Mouse (Mus musculus) kidney, postnatal 14 days (tissue): ENCODE data around the gene Dusp22.

Source experiments
- DNase-seq: peaks from one replicate; pipeline ENCODE4 v3.0.0; 2022; ENCODE audit warnings: mixed read lengths

The Dusp22 gene

DNA sequence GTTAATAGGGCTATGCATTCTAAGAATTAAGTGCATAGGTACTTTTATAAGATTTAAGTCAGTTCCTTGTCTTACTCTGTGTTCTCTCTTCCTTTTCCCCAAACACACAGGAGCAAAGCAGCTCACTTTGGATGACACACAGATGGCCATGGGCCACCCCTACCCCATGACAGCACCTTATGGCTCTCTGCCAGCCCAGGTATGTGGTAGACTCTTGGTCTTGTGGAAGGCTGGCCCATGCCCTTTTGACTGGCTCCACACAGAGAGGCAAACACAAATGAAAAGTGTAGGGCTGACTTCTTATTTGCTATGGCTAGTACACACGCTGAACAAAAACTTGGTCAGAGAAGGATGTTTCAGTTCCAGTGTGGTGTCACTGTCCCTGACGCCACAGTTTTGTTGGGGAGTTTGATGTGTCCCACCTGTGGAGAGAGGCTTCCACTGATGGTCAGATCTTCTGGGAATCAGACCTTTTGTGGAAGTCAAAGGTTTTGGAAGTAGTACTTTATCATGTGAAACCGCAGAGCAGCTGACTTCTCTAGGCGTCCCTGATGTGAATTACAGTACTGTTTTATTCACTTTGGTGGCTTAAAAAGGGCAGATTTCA is 92.9 kb downstream of the Dusp22 start:
- no peak for DNase-seq

DNA sequence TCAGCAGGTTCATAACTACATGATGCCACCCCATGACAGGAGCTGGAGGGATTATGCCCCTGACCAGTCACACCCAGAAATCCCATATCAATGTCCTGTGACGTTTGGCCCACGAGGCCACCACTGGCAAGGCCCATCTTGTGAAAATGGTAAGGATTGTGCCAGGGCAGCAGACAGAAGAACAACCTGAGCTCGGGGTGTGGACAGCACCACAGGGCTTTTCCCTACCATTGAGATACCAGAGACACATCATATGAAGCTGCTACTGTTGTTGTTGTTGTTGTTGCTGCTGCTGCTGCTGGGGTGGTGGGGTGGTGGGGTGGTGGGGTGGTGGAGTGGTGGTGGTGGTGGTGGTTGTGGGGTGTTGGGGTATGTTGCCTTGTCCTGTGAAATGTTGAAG is 93.6 kb downstream of the Dusp22 start:
- no peak for DNase-seq

DNA sequence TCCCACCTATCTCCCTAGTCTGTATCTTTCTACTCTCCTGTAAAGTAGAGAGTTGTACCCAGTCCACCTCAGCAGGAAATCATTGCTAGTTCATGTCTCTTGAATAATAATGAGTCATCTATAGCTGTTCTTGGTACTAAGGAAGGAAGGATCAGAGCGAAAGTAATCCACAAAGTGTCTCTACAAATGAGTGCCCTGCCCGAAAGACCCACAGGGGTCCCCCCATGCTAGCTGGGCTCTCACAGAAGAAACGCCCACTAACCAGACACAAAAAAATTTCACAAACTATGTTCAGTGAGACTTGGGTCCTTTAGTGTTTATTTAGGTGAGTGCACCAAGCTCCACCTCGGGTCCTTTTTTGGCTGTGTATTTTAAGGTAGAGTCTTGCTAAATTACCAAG is 94.3 kb downstream of the Dusp22 start:
- no peak for DNase-seq

DNA sequence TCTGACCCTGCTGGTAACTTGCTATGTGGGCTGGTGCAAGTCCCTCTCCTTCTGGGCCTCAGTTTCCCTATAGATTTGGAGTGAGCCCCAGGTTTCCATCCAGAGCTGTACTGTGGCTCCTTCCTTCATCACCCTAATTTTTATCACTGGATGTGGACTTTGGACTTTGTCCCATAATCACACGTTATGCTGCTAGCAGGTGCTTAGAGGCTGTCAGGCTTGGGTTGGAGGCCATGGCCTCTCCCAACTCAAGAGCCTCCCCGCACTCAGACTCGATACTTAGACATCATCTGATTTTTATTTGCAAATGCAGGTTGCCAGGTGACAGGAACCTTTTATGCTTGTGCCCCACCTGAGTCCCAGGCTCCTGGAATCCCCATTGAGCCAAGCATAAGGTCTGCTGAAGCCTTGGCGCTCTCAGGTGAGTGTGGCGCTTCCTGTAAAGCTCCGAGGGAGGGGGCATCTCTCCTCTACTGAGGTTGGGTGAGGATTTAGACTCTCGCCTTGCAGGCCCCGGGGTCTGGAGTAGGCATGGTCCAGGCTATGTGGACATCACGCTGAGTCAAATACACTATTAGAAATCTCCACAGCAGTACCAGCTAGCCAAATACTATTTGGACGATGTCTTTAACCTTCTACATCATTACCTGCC is 95.2 kb downstream of the Dusp22 start:
- DNase-seq, result no peak

DNA sequence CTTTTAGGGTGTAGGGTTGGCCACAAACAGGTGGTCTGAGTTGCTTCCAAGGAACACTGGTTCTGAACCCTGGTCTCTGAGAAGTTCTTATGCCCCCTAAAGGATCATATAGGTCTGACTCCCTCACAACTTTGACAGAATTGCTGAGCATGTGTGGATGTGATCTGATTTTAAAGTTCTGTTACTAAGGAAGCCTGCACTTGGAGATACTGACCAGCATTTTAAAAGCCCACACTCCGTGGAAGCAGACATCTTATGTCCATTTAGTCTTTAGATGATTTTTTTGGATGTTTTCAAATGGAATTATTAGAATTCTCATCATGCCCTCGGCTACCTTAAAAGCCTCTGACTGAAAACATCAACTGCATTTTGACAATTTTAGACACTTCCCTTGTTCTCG is 95.8 kb downstream of the Dusp22 start:
- DNase-seq, result no peak

DNA sequence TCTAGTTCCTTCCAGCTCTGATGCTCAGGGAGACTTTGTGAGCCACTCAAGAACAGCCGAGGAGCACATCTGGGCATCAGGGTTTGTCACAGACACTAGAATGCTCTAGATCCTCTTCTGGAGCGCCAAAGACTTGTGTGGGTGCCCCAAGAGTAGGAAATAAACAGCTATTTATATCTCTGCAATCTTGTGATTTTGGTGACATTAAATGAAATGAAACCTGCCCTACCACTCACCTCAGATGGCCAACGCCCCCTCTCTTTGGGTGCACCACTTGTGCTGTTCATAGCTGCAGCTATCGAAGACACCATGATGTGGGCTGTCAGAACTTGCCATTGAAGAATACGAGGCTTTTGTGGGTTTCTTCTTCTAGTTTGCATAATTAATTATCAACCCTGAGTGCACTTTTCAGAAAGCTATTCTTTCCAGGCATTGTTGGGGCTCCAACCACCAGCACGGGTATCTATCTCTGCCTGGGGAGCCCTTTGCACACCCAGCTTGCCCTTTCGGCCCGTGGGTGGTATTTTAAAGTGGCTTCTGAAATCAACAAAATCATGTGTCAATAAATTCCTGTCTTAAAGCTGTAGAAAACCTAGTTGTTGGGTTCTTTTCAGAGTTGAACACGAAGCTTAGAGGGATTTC is 96.3 kb downstream of the Dusp22 start:
- DNase-seq, result no peak

DNA sequence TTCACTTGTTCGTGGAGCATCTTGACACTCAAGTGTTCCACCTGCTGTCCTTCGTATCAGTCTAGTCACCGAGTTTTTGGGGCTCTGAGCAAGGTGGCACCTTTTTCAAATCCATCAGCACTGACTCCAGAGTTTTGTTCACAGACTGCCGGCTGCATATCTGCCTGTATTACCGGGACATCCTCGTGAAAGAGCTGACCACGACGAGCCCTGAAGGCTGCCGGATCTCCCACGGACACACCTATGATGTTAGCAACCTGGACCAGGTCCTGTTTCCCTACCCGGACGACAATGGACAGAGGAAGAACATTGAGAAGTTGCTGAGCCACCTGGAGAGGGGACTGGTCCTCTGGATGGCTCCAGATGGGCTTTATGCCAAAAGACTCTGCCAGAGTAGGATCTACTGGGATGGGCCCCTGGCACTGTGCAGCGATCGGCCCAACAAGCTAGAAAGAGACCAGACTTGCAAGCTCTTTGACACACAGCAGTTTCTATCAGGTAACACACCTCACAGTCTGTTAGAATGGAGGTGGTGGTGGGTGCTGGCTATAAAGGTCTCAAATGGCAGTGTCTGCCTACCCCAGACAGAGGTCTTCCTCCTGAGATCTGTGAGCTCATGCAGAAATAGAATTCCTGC is 97.6 kb downstream of the Dusp22 start:
- DNase-seq, result no peak

DNA sequence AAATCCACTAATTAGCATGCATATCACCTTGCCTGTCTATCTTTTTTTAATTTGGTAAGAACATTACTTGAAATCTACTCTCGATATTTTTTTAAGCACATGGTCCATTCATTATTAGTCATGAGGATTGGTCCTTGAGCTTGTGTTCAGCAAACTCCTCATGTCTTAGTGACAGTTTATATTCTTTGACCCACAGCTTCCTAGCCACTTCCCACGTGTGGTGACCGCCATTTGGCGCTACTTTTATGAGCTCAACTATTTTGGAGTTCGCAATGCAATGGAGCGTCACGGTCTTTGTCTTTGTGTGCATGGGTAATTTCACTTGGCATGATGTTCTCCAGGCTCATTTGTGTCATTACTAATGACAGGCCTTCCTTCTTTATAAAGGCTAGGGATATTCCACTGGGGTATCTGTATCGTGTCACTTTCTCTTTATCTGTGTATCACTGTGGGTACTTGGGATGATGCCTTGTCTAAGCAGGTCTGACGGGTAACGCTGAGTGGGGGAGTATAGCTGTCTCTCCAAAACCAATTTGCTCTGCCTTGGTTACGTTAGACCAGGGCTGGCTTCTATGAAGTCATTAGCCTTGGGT is 99.1 kb downstream of the Dusp22 start:
- no peak for DNase-seq

DNA sequence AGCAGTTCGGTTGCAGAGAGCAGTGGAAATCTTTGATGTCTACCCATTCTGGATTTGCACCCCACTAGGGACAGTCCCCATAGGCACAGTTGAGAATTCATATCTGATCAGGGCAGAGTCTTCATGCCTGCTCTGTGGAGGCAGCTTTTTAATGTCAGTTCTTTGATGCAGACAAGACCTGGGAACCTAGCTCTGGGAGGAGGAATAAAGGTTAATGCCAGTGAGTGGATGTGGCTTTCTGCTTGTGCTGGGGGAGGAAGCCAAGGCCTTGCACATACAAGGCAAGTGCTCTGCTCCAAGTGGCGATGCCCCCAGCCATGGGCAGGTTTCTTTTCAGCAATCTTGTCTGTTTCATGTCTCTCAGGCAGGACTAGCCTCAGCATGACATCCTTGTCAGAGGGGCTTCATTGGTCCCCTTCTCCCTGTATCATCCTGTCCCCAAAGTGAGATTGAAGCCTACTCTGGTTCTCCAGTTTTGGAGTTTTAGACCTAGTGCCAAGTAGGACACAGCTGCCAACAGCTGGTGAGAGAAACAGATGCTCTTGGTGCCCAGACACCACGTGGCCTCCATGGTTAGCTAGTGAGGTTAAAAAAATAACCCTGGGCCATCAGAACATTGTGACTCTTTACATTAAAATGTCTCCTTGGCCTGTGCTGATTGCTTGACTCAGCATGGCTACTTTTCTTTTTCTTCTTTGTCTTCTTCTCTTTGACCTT is 100.7 kb downstream of the Dusp22 start:
- no peak for DNase-seq
